Mouse (Mus musculus): Measurements from ENCODE around the gene Sez6l. TPM values are rescaled to one million over a fixed set of nuclear protein-coding genes. Genes with fewer than 3 reads are reported as not detected.

Gene Sez6l
- total RNA-seq, 2 experiments from 2014 or later = 158 to 164 TPM

DNA sequence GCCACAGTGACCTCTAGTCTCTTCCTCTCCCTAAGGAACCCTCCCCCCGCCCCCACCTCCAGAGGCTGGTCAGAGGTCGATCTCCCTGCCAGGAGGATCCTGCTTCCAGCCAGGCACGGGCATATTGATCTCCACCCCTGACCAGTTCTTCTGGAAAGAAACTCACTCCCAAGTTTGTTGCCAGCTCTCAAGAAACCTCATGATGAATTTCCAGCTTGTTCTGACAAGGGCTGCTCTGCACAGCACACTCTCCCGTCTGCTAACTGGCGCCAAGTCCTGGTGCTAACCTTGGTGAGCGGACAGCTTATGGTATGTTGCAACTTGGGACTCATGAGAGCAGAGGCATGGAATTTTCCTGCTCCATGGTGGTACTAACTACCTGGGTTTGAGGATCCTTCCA is 198.3 kb downstream of the Sez6l start:
- DNase-seq (ENCODE audit: low spot score in 2 of 2) = no peak
- intact Hi-C loops (cut with DNase I) = no loop called here

DNA sequence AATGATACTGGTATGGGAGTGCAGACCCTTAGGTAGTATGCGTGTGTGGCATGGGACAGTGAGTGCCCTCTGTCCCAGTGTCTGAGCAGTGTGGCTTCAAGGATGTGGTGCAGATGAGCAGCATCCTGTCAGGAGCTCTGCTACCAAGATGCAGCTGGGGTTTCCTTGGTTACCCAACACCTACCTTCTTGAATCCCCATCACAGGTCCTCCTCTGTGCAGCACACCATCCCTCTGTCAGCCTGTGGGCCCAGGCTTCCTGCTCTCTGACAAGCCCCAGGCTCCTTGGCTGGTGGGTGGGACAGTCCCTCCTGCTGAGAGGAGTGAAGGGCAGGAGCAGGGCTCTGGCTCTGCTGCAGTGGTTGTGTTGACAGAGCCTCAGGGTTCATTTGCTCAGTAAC is 199.6 kb downstream of the Sez6l start:
- intact Hi-C loops (cut with DNase I) = no loop called here
- DNase-seq (ENCODE audit: low spot score in 2 of 2) = no peak

DNA sequence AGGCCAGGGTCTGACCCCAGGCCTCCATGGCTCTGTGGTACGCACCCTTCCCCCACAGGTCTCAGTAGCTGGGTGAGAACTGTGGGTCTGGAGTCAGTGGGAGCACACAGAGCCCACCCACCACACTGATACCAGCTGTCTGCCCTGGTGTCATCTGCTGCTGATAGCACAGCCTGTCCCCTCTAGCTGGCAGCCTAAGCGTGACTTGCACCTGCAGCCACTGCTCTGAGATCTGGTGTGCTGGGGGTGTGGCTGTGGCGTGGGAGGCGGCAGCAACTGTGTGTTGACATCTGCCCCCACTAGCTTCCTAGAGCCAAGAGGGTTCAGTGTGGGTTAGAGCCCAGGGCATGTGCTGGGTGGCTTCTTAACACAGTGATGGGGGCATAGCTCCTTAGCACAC is 200.9 kb downstream of the Sez6l start:
- DNase-seq (ENCODE audit: low spot score in 2 of 2) = no peak
- intact Hi-C loops (cut with DNase I) = no loop called here

DNA sequence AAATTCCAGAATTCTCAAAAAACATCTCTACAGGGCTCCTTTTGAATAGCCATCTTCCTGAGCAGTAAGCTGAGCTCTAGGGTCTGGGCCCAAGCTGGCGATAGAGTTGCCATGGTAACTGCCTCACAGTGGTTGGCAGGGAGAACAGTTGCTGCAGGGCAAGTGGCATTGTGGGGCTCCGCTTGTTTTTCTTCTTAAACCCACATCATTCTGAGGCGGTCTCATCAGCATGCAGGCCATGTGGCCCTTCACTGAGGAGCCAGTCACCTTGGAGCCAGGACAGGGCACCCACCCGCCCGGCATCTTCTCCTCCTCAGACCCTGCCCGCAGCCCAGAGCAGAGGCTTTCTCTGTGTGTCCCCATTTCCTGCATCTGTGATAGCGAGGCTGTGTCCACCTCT is 205.1 kb downstream of the Sez6l start:
- DNase-seq (ENCODE audit: low spot score in 2 of 2) = peak; percentile 76 to 86
- intact Hi-C loops (cut with DNase I) = no loop called here

DNA sequence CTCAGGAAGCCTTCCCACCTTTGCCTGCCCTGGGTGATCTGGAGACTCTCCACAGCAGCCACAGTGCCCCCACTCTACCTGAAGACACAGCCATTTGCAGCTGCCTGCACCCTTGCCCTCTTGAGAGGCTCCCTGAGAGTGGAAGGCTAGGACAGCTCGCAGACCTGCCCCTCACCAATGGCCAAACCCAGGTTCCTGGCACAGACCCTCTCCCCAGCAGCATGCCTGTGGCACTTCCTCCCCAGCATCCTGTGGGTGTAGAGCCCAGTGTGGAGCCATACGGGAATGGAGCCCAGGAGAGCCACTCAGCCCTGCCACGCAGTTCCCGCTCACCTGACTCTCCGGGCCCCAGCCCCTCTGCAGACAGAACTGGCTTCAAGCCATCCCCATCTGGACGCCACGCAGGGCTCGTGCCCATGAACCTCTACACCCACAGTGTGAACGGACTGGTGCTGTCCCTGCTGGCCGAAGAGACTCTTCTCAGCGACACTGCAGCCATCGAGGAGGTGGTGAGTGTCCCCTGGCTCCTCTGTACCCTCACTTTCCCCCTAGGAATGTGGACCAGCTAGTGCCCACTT is 206.7 kb downstream of the Sez6l start:
- no peak for DNase-seq (ENCODE audit: low spot score in 2 of 2)
- intact Hi-C loops (cut with DNase I) = no loop called here

DNA sequence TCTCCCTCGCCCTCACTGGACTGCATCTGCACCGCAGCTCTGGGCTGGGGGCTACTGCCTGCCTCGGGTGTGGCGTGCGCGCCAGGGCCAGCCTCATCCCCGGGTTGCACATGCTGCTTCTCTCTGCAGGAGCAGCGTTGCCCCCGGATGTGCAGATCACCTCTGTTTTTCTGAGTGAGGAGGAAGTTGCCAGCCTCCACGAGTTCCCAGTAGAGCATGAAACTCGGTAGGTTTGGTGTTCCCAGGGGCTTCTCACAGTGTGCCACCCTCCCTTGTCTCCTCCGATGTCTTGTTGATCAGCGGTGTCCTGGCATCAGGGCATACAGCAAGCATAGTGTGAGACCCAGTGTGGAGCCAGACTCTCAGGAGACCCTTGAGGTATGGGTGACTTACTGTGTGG is 207.7 kb downstream of the Sez6l start:
- DNase-seq (ENCODE audit: low spot score in 2 of 2) = no peak
- intact Hi-C loops (cut with DNase I) = no loop called here

Other genes starting within 250 kb of the Sez6l start
- gene Srrd, start 234.1 kb downstream of the Sez6l start, total RNA-seq (2021) = 10 to 100 TPM; 21.6 to 23.0 TPM
- 10 to 100 TPM; 30.0 to 32.7 TPM for gene Hps4, start 234.1 kb downstream of the Sez6l start, total RNA-seq (2021)
- not detected for gene Gm6583, start 221.2 kb downstream of the Sez6l start, total RNA-seq (2021)
- 100 to 1,000 TPM; 164 to 171 TPM for gene Asphd2, start 182.3 kb downstream of the Sez6l start, total RNA-seq (2021)
- gene Gm6588, start 127.8 kb downstream of the Sez6l start, total RNA-seq (2021) = not detected